12 mouse cellular contexts compared by ENCODE assay signal in genomic region chr8:28559881-28560280, GRCm38 (mm10).
DNase-seq lines count a peak whose midpoint lies in the region; ATAC-seq and TF ChIP-seq lines count a peak whose summit lies in the region.
"Had no signal": no experiment of that assay in that cellular context is flagged by ENCODE, and none has a peak within 500 bp of the region (broad histone marks: within the 10 kb centered on the region; RNA-seq: fewer than 3 reads in every experiment).

No protein-coding gene starts in this region.

- no peaks in the 10 kb centered on the region for H3K36me3 ChIP-seq in heart, embryonic 14.5 days (ENCODE audit: control insufficient read depth, insufficient read depth, low read length)
- H3K36me3 ChIP-seq in embryonic facial prominence, embryonic 11.5 days (replicated peaks; ENCODE audit: control insufficient read depth, insufficient read depth, low read depth, low read length) = no peaks in the 10 kb centered on the region
- no peaks in the 10 kb centered on the region for H3K36me3 ChIP-seq in limb, embryonic 12.5 days
- H3K36me3 ChIP-seq in hindbrain, embryonic 12.5 days = no peaks in the 10 kb centered on the region
- H3K36me3 ChIP-seq: liver, embryonic 12.5 days had no signal

- intact Hi-C loops in heart, postnatal 25 days (cut with DNase I) = no loop called here

- TF ChIP-seq CTCF in layer of hippocampus, adult 2 months (conservative IDR thresholded peaks at IDR 0.05) = peak; percentile 29

- H3K27me3 ChIP-seq in heart, embryonic 14.5 days (ENCODE audit: control insufficient read depth, insufficient read depth, low read length) = no peaks in the 10 kb centered on the region
- H3K27me3 ChIP-seq in embryonic facial prominence, embryonic 11.5 days (ENCODE audit: control insufficient read depth, insufficient read depth, low read length) = no peaks in the 10 kb centered on the region
- H3K27me3 ChIP-seq in limb, embryonic 12.5 days = no peaks in the 10 kb centered on the region
- no peaks in the 10 kb centered on the region for H3K27me3 ChIP-seq in hindbrain, embryonic 12.5 days
- H3K27me3 ChIP-seq: liver, embryonic 12.5 days had no signal

- H3K4me3 ChIP-seq in heart, embryonic 14.5 days (ENCODE audit: control insufficient read depth in 1 of 2, insufficient read depth in 1 of 2, low read depth in 1 of 2, low read length in 2 of 2) = no peak overlapping the region
- no peak overlapping the region for H3K4me3 ChIP-seq in layer of hippocampus, adult 2 months
- H3K4me3 ChIP-seq in embryonic facial prominence, embryonic 11.5 days (ENCODE audit: low read depth, low read length) = no peak overlapping the region
- H3K4me3 ChIP-seq in limb, embryonic 12.5 days (replicated peaks) = 0 out of 2 replicates have a peak overlapping the region, but pooled peaks have one; percentile 4
- H3K4me3 ChIP-seq in hindbrain, embryonic 12.5 days = no peak overlapping the region
- H3K4me3 ChIP-seq: erythroblast, embryonic 14.5 days; liver, embryonic 12.5 days had no signal

- H3K9ac ChIP-seq in heart, embryonic 14.5 days (ENCODE audit: low read length) = no peak overlapping the region
- no peak overlapping the region for H3K9ac ChIP-seq in embryonic facial prominence, embryonic 11.5 days (replicated peaks; ENCODE audit: low read length)
- no peak overlapping the region for H3K9ac ChIP-seq in limb, embryonic 12.5 days (replicated peaks)
- H3K9ac ChIP-seq in hindbrain, embryonic 12.5 days = no peak overlapping the region
- H3K9ac ChIP-seq: liver, embryonic 12.5 days had no signal

- 51% methylated on average over 9 of the region's 9 CpGs for WGBS in heart, embryonic 14.5 days
- WGBS in embryonic facial prominence, embryonic 11.5 days = 68% methylated on average over 9 of the region's 9 CpGs
- 40% methylated on average over 9 of the region's 9 CpGs for WGBS in limb, embryonic 12.5 days
- 72% methylated on average over 9 of the region's 9 CpGs for WGBS in hindbrain, embryonic 12.5 days

- H3K4me1 ChIP-seq in heart, embryonic 14.5 days (ENCODE audit: control insufficient read depth in 2 of 2, insufficient read depth in 2 of 2, low read length in 2 of 2) = no peaks in the 10 kb centered on the region
- no peaks in the 10 kb centered on the region for H3K4me1 ChIP-seq in embryonic facial prominence, embryonic 11.5 days (ENCODE audit: control insufficient read depth, insufficient read depth, low read length)
- 0 out of 2 replicates have a peak, but pooled peaks cover 4% of the 10 kb centered on the region for H3K4me1 ChIP-seq in limb, embryonic 12.5 days (replicated peaks)
- no peaks in the 10 kb centered on the region for H3K4me1 ChIP-seq in hindbrain, embryonic 12.5 days
- H3K4me1 ChIP-seq: liver, embryonic 12.5 days had no signal

- ATAC-seq in heart, embryonic 14.5 days (ENCODE audit: insufficient number of reproducible peaks, insufficient read depth, low FRiP score, low read depth) = peak; percentile 17; the same call in 1 of the 2 replicates
- no peak for ATAC-seq in embryonic facial prominence, embryonic 11.5 days (replicated peaks; ENCODE audit: insufficient number of reproducible peaks, low FRiP score, low TSS enrichment, low read depth)
- no peak for ATAC-seq in limb, embryonic 12.5 days (ENCODE audit: insufficient number of reproducible peaks, insufficient read depth, low FRiP score, low TSS enrichment, low read depth)
- ATAC-seq in hindbrain, embryonic 12.5 days (ENCODE audit: low FRiP score) = no peak
- ATAC-seq: liver, embryonic 12.5 days had no signal

- no peak for DNase-seq in heart, postnatal 25 days (ENCODE audit: low spot score)
- no peak for DNase-seq in layer of hippocampus, adult 2 months (ENCODE audit: low spot score in 2 of 2)
- no peak for DNase-seq in layer of hippocampus, adult 9-10 months (ENCODE audit: low spot score)
- peak; percentile 23 for DNase-seq in embryonic facial prominence, embryonic 11.5 days (ENCODE audit: low spot score)
- DNase-seq in ovary, adult 18-20 months (ENCODE audit: low spot score) = no peak
- DNase-seq: thymus, postnatal 4 days had no signal

- no peaks in the 10 kb centered on the region for H3K9me3 ChIP-seq in heart, embryonic 14.5 days (ENCODE audit: control insufficient read depth, low read length)
- H3K9me3 ChIP-seq in embryonic facial prominence, embryonic 11.5 days (replicated peaks; ENCODE audit: control insufficient read depth, low read length) = no peaks in the 10 kb centered on the region
- no peaks in the 10 kb centered on the region for H3K9me3 ChIP-seq in limb, embryonic 12.5 days
- H3K9me3 ChIP-seq in hindbrain, embryonic 12.5 days (replicated peaks) = no peaks in the 10 kb centered on the region
- H3K9me3 ChIP-seq: liver, embryonic 12.5 days had no signal

- H3K27ac ChIP-seq in heart, embryonic 14.5 days (replicated peaks in 1 of 2; ENCODE audit: control insufficient read depth in 1 of 2, insufficient read depth in 1 of 2, low read depth in 2 of 2, low read length in 2 of 2) = no peak overlapping the region
- no peak overlapping the region for H3K27ac ChIP-seq in layer of hippocampus, adult 2 months
- H3K27ac ChIP-seq in embryonic facial prominence, embryonic 11.5 days (replicated peaks; ENCODE audit: low read depth, low read length) = no peak overlapping the region
- H3K27ac ChIP-seq in limb, embryonic 12.5 days = no peak overlapping the region
- H3K27ac ChIP-seq in hindbrain, embryonic 12.5 days = no peak overlapping the region
- H3K27ac ChIP-seq: liver, embryonic 12.5 days had no signal

- H3K4me2 ChIP-seq in heart, embryonic 14.5 days (ENCODE audit: low read length) = no peak overlapping the region
- no peak overlapping the region for H3K4me2 ChIP-seq in embryonic facial prominence, embryonic 11.5 days (ENCODE audit: low read depth, low read length)
- peak overlapping the region; percentile 35 for H3K4me2 ChIP-seq in limb, embryonic 12.5 days
- H3K4me2 ChIP-seq in hindbrain, embryonic 12.5 days (replicated peaks) = no peak overlapping the region
- H3K4me2 ChIP-seq: heart, embryonic 11.5 days; liver, embryonic 12.5 days had no signal
